Mouse (Mus musculus) ES-E14 (cell line): Measurements from ENCODE around the gene Nubp1.

ENCODE experiments used
- CHD2 ChIP-seq: IDR thresholded peaks from 2 replicates; pipeline ENCODE4 v1.6.1; 2014; ENCODE audit warnings: mild to moderate bottlenecking, low read depth, low read length, inconsistent platforms
- HCFC1 ChIP-seq: IDR thresholded peaks from 2 replicates; pipeline ENCODE4 v1.6.1; 2012; ENCODE audit warnings: low read length, inconsistent platforms, borderline replicate concordance; ENCODE audit not compliant: insufficient read depth
- MAFK ChIP-seq: IDR thresholded peaks from 2 replicates; pipeline ENCODE4 v1.6.1; 2014; ENCODE audit warnings: mild to moderate bottlenecking, low read depth, low read length, inconsistent platforms; ENCODE audit not compliant: insufficient read depth
- ZC3H11A ChIP-seq: IDR thresholded peaks from 2 replicates; pipeline ENCODE4 v1.6.1; 2012; ENCODE audit warnings: low read depth, mild to moderate bottlenecking, inconsistent platforms, low read length, borderline replicate concordance
- ZNF384 ChIP-seq: IDR thresholded peaks from 2 replicates; pipeline ENCODE4 v1.6.1; 2012; ENCODE audit warnings: low read depth, low read length, inconsistent platforms

DNA sequence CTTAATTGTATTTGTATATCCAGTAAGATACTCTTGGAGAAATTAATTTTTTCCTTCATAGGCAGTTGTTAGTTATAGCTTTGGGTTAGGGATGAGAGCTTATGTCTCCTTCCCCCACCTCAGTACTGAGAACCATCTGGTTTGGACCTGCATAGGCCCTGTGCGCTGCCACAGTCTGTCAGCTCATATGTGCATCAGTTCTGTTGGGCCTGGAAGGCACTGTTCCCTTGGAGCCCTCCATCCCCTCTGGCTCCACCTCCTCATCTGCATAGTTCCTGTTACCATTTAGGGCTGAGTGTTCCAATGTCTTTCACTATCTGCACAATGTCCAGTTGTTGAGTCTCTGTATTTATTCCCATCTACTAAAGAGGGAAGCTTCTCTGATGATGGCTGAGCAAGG lies 56.5 kb downstream of the Nubp1 start:
- TF ChIP-seq ZNF384 (no peak), CHD2 (no peak), MAFK (no peak), ZC3H11A (no peak), HCFC1 (no peak)
